Mouse (Mus musculus) lung, postnatal 4 days (tissue): Measurements from ENCODE around the gene Vdr.

ENCODE experiments used
- DNase-seq, 2 experiments: peaks; one replicate each; pipeline ENCODE4 v3.0.0; 2021

The Vdr gene

GRCm38 (mm10) chr15:97844037-97845034 lies 66.1 kb downstream of the Vdr start, which contains the start of gene Hdac7:
Gene Hdac7 (minus strand): TSS chr15:97844502.
- DNase-seq, result peak in 1 of 2 experiments; percentile 37

DNA sequence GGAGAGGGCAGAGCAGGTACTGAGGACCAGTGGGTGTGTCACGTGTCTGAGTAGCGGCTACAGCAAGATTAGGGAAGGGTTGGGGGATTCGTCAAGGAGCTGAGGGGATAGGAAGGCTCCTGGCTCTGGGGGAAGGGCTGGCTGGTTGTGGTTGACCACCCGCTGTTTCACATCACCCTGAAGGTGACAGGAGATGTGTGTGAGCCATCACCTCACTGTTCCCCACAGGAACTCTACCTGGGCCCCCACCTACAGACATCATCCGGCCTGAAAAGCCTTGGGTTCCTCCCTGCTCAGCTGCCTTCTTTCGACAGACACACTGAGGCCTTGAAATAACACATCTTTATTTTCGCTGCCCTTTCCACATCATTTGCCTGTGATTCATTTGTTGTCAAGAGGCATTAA lies 67.2 kb downstream of the Vdr start:
- no peak for DNase-seq

DNA sequence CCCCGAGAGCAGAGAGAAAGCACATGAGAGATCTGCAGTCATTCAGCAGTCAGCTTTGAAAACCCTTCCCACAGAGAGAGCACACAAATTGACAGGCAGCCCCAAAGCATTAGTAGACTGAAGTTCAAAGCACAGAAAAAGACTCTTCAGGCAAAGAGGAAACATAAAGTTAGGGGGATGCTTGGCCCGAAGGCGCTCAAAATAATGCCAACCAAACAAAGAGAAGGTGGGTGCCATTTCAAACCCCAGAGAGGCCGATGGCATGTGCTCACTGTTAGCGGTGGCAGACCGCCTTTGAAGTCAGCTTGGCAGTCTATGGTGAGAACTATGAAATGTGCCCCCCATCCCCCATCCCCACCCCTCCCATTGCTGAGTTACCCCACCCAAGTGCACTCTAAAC lies 68.4 kb downstream of the Vdr start:
- no peak for DNase-seq

DNA sequence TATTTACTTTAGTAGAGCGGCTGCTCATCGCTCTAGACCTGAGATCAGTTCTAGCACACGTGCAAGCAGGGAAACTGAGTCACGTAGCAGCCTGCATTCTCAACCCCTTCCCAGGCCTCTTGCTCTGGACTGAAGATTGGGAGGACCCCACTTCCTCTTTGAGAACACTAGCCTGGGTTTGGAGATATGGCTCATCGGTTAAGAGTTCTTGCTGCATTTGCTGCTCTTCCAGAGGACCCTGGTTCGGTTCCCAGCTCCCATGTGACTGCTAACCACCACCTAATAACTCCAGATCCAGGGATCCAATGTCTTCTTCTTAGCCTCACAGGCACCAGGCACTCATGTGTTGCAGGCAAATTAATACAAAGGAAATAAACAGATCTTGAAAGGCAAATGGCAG lies 69.0 kb downstream of the Vdr start:
- no peak for DNase-seq

DNA sequence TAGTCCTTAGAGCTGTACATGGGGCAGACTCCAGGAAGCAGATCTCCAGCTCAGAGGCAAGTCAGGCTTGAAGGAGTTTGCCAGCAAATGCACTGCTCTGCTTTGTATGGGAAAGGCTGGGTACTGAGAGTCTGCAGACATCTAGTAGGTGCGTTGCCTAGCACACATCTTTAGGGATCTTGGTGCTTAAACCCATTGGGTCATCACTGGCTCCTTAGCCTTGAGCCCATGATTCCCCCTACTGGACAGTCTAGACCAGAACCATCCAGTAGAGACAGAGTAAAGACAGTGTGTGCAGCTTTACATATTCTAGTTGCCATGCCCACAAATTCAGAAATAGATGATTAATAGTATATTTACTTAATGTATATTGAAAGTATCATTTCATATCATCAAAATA lies 69.6 kb downstream of the Vdr start:
- DNase-seq, result peak in 1 of 2 experiments; percentile 19

DNA sequence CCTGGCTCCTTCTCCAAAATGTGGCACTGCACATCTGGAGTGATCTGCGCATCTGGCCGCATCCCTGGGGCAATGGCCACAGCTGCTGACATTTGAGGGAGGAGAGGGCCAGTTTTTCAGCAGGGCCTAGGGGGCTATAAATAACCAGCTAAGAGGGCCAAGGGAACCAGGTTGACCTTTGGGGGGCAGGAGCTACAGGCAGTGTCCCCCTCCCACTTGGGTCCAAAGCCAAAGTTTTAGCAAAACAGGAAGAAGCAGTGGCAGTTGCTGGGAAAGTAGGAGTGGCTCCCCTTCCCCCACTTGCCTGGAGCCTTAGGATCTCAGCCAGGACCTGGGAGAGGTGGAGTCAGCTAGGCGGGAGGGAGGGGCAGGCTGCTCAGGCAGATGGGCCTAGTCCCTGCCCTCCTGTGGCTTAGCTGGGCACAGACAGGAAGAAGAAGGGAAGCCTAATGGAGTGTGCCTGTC lies 70.4 kb downstream of the Vdr start:
- DNase-seq, result peak; percentile 87 to 93

- DNase-seq, result peak in 1 of 2 experiments; percentile 25
These were observed 71.0 kb downstream of the Vdr start for GRCm38 (mm10) chr15:97839473-97839872.

DNA sequence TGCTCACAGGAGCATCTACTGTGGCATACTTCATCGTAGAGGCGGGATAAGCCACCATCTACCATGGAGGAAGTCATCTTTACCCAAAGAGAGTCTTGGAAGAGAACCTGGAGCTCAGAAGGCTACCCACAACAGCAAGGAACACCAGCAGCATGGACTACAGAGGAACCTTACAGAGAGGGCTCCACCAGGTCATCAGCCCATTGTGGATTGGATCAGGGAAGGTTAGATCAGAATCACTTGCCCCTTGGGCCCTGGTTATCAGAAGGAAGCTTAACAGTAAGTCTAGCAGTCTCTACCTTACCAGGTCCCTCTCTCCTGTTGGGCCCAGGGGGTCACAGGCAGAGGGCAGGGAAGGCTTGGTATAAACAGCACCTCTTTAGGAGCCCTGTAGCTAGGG lies 71.4 kb downstream of the Vdr start:
- no peak for DNase-seq

- peak in 1 of 2 experiments; percentile 40 for DNase-seq
These were observed 72.0 kb downstream of the Vdr start for GRCm38 (mm10) chr15:97838395-97838794.

GRCm38 (mm10) chr15:97837491-97838061 lies 72.9 kb downstream of the Vdr start:
- DNase-seq, result peak; percentile 79 to 91

DNA sequence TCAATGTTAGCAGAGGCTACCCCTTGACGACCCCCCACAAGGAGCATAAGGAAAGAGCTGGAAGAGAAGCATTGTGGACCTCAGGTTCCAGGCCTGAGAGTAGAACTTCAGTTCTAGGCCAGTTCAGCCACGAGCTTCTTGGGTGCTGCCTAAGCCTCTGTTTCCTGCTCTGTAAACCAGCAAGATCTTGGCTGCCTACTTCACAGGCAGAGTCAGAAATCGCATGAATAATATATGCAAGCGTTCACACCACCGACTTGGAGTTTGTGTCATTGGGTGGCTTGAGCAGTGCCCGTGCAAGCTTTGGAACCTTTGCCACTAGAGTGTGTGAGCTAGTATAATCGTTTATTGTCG lies 73.6 kb downstream of the Vdr start:
- peak in 1 of 2 experiments; percentile 33 for DNase-seq

DNA sequence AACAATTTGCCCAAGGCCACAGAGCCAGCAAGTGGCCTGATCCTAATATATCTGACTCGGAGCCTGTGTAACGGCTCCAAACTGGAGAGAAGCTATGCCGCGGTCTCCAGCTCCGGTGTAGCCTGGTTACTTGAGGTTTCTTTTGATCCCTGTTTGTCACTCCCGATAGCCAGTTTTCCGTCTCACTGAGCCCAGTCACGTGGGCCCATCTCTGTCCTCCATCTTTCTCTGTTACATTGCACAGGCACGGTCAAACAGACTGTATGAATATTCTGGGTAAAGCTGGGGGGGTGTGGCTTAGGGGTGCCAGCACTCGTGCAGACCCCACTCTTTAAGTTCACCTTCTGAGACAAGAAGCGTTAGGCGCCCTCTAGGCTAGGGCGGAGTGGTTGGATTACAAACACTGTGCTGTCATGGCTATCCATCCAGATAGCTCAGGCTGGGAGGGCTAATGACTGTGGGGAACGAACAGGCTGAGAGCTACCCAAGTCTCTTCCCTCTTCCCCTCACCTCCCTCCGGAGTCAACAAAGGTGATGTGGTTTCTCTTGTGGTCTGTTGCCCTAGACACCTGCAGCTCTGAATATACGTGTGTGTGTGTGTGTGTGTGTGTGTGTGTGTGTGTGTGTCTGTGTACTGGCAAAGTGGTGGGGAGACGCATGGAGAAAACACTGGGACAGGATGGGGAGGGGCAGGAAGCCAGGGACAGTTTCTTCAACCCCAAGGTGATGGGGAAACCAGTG lies 74.1 kb downstream of the Vdr start:
- peak in 1 of 2 experiments; percentile 18 for DNase-seq

GRCm38 (mm10) chr15:97832764-97833479 lies 77.5 kb downstream of the Vdr start:
- peak in 1 of 2 experiments; percentile 13 for DNase-seq

DNA sequence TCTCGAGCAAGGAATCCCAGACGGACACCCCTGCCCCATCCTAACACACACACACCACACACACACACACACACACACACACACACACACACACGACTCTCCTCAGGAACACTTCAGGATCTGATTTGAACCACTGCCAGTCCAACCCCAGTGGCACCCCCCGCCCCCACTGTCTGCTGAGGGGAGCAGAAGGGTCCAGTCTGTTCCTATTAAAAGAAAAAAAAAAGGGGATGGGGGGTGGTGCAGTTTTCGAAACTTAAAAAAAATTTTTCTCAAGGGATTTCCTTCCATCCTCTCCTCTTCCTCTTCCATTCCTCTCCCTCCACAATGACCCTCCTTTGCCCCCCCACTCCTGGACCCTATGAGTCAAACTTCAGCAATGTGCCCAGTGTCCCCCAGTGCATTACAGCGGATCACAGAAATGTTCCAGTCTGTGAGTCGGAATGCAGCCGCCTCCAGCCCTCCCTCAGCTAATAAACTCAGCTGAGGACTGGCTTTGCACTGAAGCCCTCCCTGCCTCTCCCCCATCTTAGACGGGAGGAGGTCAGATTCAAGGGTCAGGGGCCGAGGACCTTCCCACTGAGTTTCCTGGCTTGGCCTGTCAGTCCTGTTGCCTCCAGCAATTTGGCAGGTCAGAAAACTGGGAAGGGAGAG lies 78.3 kb downstream of the Vdr start:
- DNase-seq, result peak; percentile 69 to 83

DNA sequence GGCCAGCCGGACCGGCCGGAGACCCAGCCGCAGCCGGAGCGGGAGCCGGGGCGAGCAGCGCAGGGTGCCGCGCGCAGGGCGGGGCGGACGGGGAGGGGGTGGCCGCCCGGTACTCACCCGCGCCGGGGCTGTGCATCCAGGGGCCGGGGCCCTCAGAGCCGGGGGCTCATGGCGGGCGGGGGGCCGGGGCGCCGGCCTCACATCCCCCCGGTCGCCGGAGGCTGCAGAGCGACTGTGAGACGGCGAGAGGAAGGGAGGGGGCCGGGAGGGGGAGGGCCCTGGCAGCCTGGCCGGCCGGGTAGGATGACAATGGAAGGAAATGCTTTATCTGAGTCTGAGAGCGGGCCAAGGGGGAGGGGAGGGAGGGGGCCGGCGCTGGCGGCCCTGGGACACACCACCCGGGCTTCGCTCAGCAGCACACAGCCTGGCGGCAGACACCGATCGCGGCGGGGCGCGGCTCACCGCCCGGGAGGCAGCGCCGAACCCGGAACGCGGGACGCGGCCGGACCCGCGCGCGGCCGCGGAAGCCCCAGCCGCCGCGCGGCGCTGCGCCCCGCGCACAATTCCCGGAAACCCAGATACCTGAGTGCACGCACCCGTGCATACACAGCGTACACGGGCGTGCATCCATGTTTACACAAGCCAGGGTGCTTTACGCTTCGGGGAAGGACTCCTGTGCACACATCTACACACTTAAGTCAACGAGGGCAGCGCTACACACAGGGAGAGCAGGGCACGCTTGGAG lies 79.0 kb downstream of the Vdr start:
- peak; percentile 81 to 90 for DNase-seq

- DNase-seq, result peak; percentile 65 to 74
These were observed 79.6 kb downstream of the Vdr start for GRCm38 (mm10) chr15:97830788-97831241.

GRCm38 (mm10) chr15:97830253-97830787 lies 80.1 kb downstream of the Vdr start:
- DNase-seq, result peak in 1 of 2 experiments; percentile 40

DNA sequence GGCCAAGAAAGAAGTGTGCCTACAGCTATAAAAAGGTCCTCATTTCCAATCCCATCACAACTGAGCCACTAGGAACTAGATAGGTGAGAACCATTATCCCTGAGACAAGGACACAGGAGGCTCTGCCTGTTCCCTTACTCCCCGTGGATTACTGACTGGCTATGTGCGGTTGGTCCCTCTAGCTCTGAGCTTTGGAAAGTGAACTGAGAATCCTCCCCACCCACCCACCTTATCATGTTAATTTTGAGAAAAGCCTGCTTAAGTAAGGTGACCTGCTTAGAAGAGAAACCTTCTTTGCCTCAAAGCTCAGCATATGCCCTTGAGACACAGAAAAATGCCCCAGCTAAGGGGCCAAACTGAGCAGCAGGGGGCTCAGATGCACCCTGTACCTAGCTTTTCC lies 81.0 kb downstream of the Vdr start:
- DNase-seq, result no peak

- peak; percentile 73 to 84 for DNase-seq
These were observed 81.5 kb downstream of the Vdr start for GRCm38 (mm10) chr15:97828901-97829338.

- DNase-seq, result no peak
These were observed 82.1 kb downstream of the Vdr start for GRCm38 (mm10) chr15:97828221-97828842.
